In the genomic region with DNA sequence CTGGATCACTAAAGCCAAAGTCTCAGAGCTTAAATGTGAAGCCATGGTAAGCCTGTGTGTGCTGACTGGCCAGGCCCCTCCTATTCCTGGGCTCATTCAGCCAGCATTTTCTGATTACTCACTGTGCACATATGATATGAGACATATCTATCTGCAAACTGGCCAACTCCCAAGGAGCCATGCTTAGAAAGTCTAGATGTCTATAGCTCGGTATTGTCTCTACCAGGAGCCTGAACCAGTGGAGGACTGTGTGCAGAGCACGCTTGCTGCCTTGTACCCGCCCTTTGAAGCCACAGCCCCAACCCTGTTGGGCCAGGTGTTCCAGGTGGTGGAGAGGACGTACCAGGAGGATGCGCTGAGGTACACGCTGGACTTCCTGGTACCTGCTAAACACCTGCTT, we compare ENCODE assay signal across 15 mouse cellular contexts. TPM values are rescaled to one million over a fixed set of nuclear protein-coding genes. Genes with fewer than 3 reads are reported as not detected.
DNase-seq lines count a peak whose midpoint lies in the region; ATAC-seq and TF ChIP-seq lines count a peak whose summit lies in the region.
"Had no signal": no experiment of that assay in that cellular context is flagged by ENCODE, and none has a peak within 500 bp of the region (broad histone marks: within the 10 kb centered on the region; RNA-seq: fewer than 3 reads in every experiment).

No protein-coding gene starts in this region.

- ATAC-seq in heart, postnatal 0 days (ENCODE audit: insufficient read depth, low read depth) = no peak
- ATAC-seq in liver, embryonic 11.5 days (replicated peaks; ENCODE audit: low FRiP score) = peak; percentile 70

- no peak overlapping the region for H3K4me2 ChIP-seq in heart, postnatal 0 days (ENCODE audit: low read depth, low read length)
- H3K4me2 ChIP-seq in liver, embryonic 11.5 days = peak overlapping the region; percentile 87

- no peak for TF ChIP-seq EP300 in heart, postnatal 0 days (IDR thresholded peaks at IDR 0.05; ENCODE audit: low read depth)

- intact Hi-C loops in heart, postnatal 10 days (cut with DNase I) = no loop called here
- intact Hi-C loops in left cerebral cortex, postnatal 36 days (cut with DNase I) = loop anchor here (5.0 kb wide), 1 partner anchor 55 kb away; no protein-coding TSS in a partner anchor

- H3K27ac ChIP-seq in heart, postnatal 0 days (ENCODE audit: low read depth) = peak overlapping the region; percentile 83; the same call in 1 of the 2 replicates
- H3K27ac ChIP-seq in liver, embryonic 11.5 days (ENCODE audit: low read depth, low read length) = peak overlapping the region; percentile 96
- H3K27ac ChIP-seq: forebrain, embryonic 12.5 days had no signal

- no peak for TF ChIP-seq CTCF in heart, postnatal 0 days (IDR thresholded peaks at IDR 0.05; ENCODE audit: low read depth)

- no peaks in the 10 kb centered on the region for H3K27me3 ChIP-seq in heart, postnatal 0 days (ENCODE audit: control insufficient read depth, insufficient read depth, low read length)
- 0 out of 2 replicates have a peak, but pooled peaks cover 4% of the 10 kb centered on the region for H3K27me3 ChIP-seq in liver, embryonic 11.5 days (replicated peaks; ENCODE audit: control insufficient read depth, insufficient read depth, low read length)
- H3K27me3 ChIP-seq: forebrain, embryonic 12.5 days had no signal

- whole genome bisulfite sequencing in heart, postnatal 0 days = 84% methylated on average over 6 of the region's 6 CpGs
- 72% methylated on average over 6 of the region's 6 CpGs for WGBS in liver, embryonic 11.5 days

- H3K4me1 ChIP-seq in heart, postnatal 0 days (ENCODE audit: control insufficient read depth, insufficient read depth) = no peaks in the 10 kb centered on the region; the same call in none of the 2 replicates
- H3K4me1 ChIP-seq in liver, embryonic 11.5 days (replicated peaks; ENCODE audit: control insufficient read depth, insufficient read depth, low read length) = peaks cover 32% of the 10 kb centered on the region

- peaks cover 32% of the 10 kb centered on the region for H3K36me3 ChIP-seq in heart, postnatal 0 days (replicated peaks; ENCODE audit: control insufficient read depth, insufficient read depth, low read length)
- peaks cover 20% of the 10 kb centered on the region for H3K36me3 ChIP-seq in liver, embryonic 11.5 days (ENCODE audit: control insufficient read depth, insufficient read depth, low read length)

- no peak overlapping the region for H3K4me3 ChIP-seq in heart, postnatal 0 days (ENCODE audit: low read depth, low read length)
- H3K4me3 ChIP-seq in liver, embryonic 11.5 days (ENCODE audit: low read depth, low read length) = 0 out of 2 replicates have a peak overlapping the region, but pooled peaks have one; percentile 17

- DNase-seq in heart, postnatal 0 days (ENCODE audit: low spot score) = no peak
- DNase-seq in heart, postnatal 10 days = no peak
- DNase-seq in 3T3-L1 (ENCODE audit: low read depth, low spot score) = peak; percentile 88
- peak; percentile 60 for DNase-seq in c-Kit-positive CD71-positive TER-119-positive erythroid progenitor cells, embryonic 14.5 days (ENCODE audit: low spot score)
- DNase-seq in liver, embryonic 11.5 days (ENCODE audit: low spot score) = no peak
- DNase-seq in left cerebral cortex, postnatal 36 days (ENCODE audit: low spot score in 2 of 2) = no peak
- no peak for DNase-seq in spleen, adult 12 weeks (ENCODE audit: low spot score)
- DNase-seq in embryo, embryonic 9.5 days (ENCODE audit: extremely low spot score) = no peak
- DNase-seq: cerebellum, postnatal 10 days had no signal

- H3K9me3 ChIP-seq in heart, postnatal 0 days (replicated peaks; ENCODE audit: control insufficient read depth, low read length) = no peaks in the 10 kb centered on the region
- no peaks in the 10 kb centered on the region for H3K9me3 ChIP-seq in liver, embryonic 11.5 days (ENCODE audit: control insufficient read depth, low read length)
- H3K9me3 ChIP-seq: forebrain, embryonic 12.5 days had no signal

- H3K9ac ChIP-seq in heart, postnatal 0 days (replicated peaks; ENCODE audit: low read depth, low read length) = no peak overlapping the region
- no peak overlapping the region; the same call in 1 of the 2 replicates for H3K9ac ChIP-seq in liver, embryonic 11.5 days (ENCODE audit: low read depth, low read length)
- H3K9ac ChIP-seq: forebrain, embryonic 12.5 days had no signal

RNA-seq across cellular contexts. Expression of gene Arhgef40, which starts 2.7 kb away (rescaled TPM):
- 35.4 and 36.4 TPM in 2 replicates for total RNA-seq in heart, postnatal 0 days (2014; rRNA removed; ENCODE audit: low replicate concordance)
- 26.9 and 27.6 TPM in 2 replicates for polyA plus RNA-seq in heart, postnatal 0 days (2015; fragmentation: Nextera tagmentation; extraction: Ambion mirVana)
- 10 to 100 TPM; 52.7 to 57.9 TPM for total RNA-seq in heart, postnatal 10 days (2021)
- 50.7 and 61.8 TPM in 2 replicates for polyA plus RNA-seq in liver, embryonic 11.5 days (2014; fragmentation: Nextera tagmentation; extraction: Ambion mirVana)
- total RNA-seq in left cerebral cortex, postnatal 36 days (2021) = 10 to 100 TPM; 24.9 to 31.6 TPM

RNA-seq across cellular contexts. Expression of gene Tmem253, which starts 28.3 kb away (rescaled TPM):
- 0.57 TPM in 1 of 2 replicates, not detected in the other for total RNA-seq in heart, postnatal 0 days (2014; rRNA removed; ENCODE audit: low replicate concordance)
- polyA plus RNA-seq in heart, postnatal 0 days (2015; fragmentation: Nextera tagmentation; extraction: Ambion mirVana) = 0.18 and 1.0 TPM in 2 replicates
- total RNA-seq in heart, postnatal 10 days (2021) = 1 to 10 TPM in 1 of 2 experiments, under 1 TPM in 1; 0.82 to 1.7 TPM
- 0.85 TPM in 1 of 2 replicates, not detected in the other for polyA plus RNA-seq in liver, embryonic 11.5 days (2014; fragmentation: Nextera tagmentation; extraction: Ambion mirVana)
- total RNA-seq in left cerebral cortex, postnatal 36 days (2021) = under 1 TPM in 1 of 2 experiments, not detected in 1; 0.72 TPM

RNA-seq across cellular contexts. Expression of gene Zfp219, which starts 33.4 kb away (rescaled TPM):
- total RNA-seq in heart, postnatal 0 days (2014; rRNA removed; ENCODE audit: low replicate concordance) = 41.2 and 51.6 TPM in 2 replicates
- polyA plus RNA-seq in heart, postnatal 0 days (2015; fragmentation: Nextera tagmentation; extraction: Ambion mirVana) = 12.7 and 13.9 TPM in 2 replicates
- 10 to 100 TPM; 33.8 to 38.0 TPM for total RNA-seq in heart, postnatal 10 days (2021)
- 19.8 and 21.9 TPM in 2 replicates for polyA plus RNA-seq in liver, embryonic 11.5 days (2014; fragmentation: Nextera tagmentation; extraction: Ambion mirVana)
- 10 to 100 TPM; 30.1 to 39.7 TPM for total RNA-seq in left cerebral cortex, postnatal 36 days (2021)

RNA-seq across cellular contexts. Expression of gene Olfr221, which starts 55.1 kb away (rescaled TPM):
- not detected in 2 replicates for total RNA-seq in heart, postnatal 0 days (2014; rRNA removed; ENCODE audit: low replicate concordance)
- polyA plus RNA-seq in heart, postnatal 0 days (2015; fragmentation: Nextera tagmentation; extraction: Ambion mirVana) = not detected in 2 replicates
- total RNA-seq in heart, postnatal 10 days (2021) = not detected
- polyA plus RNA-seq in liver, embryonic 11.5 days (2014; fragmentation: Nextera tagmentation; extraction: Ambion mirVana) = not detected in 2 replicates
- total RNA-seq in left cerebral cortex, postnatal 36 days (2021) = not detected
- total RNA-seq: CH12.LX; left cerebral cortex, postnatal 25 days had no signal
- polyA plus RNA-seq: forebrain, embryonic 12.5 days; gonadal fat pad, adult 2 months; kidney, postnatal 0 days; stomach, embryonic 14.5 days had no signal

Comparison
In these comparisons a context has a peak if more than half of its experiments do, and no peak if none do; other contexts are left out.
1. DNase-seq: peak in 3T3-L1 (single experiment) and c-Kit-positive CD71-positive TER-119-positive erythroid progenitor cells, embryonic 14.5 days (single experiment); none in heart, postnatal 0 days (single experiment), heart, postnatal 10 days (0 of 2), liver, embryonic 11.5 days (single experiment), left cerebral cortex, postnatal 36 days (0 of 2), spleen, adult 12 weeks (single experiment) and embryo, embryonic 9.5 days (single experiment).